Mouse (Mus musculus) kidney, embryonic 16.5 days (tissue): Measurements from ENCODE around the gene Gm48551. TPM values are rescaled to one million over a fixed set of nuclear protein-coding genes. Genes with fewer than 3 reads are reported as not detected.
A peak's percentile ranks its signal among the peaks of the same experiment; 100 is the strongest.

Experiments used
- ATAC-seq: fragments of 200-750 bp; cut with Nextera tagmentation; 2 replicates; pipeline ENCODE4 v1.8.0; 2017; ENCODE audit warnings: moderate TSS enrichment; ENCODE audit not compliant: low FRiP score, low TSS enrichment
- H3K27ac ChIP-seq: fragments of 300-500 bp; sonication (generic); 2 replicates; pipeline ENCODE4 v1.5.1; 2014; ENCODE audit warnings: low read length
- H3K27me3 ChIP-seq: fragments of 300-500 bp; sonication (generic); 2 replicates; pipeline ENCODE4 v1.6.1; 2014; ENCODE audit warnings: low read length, control low read depth, mixed read lengths; ENCODE audit not compliant: insufficient read depth
- H3K36me3 ChIP-seq: fragments of 300-500 bp; sonication (generic); 2 replicates; pipeline ENCODE4 v1.6.1; 2014; ENCODE audit warnings: low read length, control low read depth, mixed read lengths; ENCODE audit not compliant: insufficient read depth
- H3K4me1 ChIP-seq: fragments of 300-500 bp; sonication (generic); 2 replicates; pipeline ENCODE4 v1.6.1; 2014; ENCODE audit warnings: low read length, control low read depth, mixed read lengths; ENCODE audit not compliant: insufficient read depth
- H3K4me2 ChIP-seq: fragments of 300-500 bp; sonication (generic); replicated peaks from 2 replicates; pipeline ENCODE4 v1.6.1; 2014; ENCODE audit warnings: low read depth, low read length
- H3K4me3 ChIP-seq: fragments of 300-500 bp; sonication (generic); 2 replicates; pipeline ENCODE4 v1.5.1; 2014; ENCODE audit warnings: mild to moderate bottlenecking, low read length
- H3K9ac ChIP-seq: fragments of 300-500 bp; sonication (generic); replicated peaks from 2 replicates; pipeline ENCODE4 v1.6.1; 2014; ENCODE audit warnings: low read length
- H3K9me3 ChIP-seq: fragments of 300-500 bp; sonication (generic); 2 replicates; pipeline ENCODE4 v1.6.1; 2016; ENCODE audit warnings: low read length, control low read depth
- WGBS: fragments of 180-500 bp; shearing (Covaris S2); extraction: QIAGEN DNeasy Blood & Tissue Kit; methylation state at CpG from one replicate; pipeline ENCODE4 v1.1.7; 2014; 5-methylcytosine and 5-hydroxymethylcytosine counted together
- polyA plus RNA-seq: library from polyadenylated mRNA; unstranded; fragments of >200 nt; fragmentation: Nextera tagmentation; extraction: Ambion mirVana; gene quantifications from 2 replicates; pipeline ENCODE4 v1.2.1, GENCODE M21; 2015

Gm48551 gene
- polyA plus RNA-seq, 1 experiment from 2014 or later: 5.0 TPM

- H3K9ac ChIP-seq: peak overlapping the region; percentile 46
- H3K27me3 ChIP-seq: no peaks in the 10 kb centered on the region
- peak overlapping the region; percentile 39 for H3K4me2 ChIP-seq
- no peaks in the 10 kb centered on the region for H3K9me3 ChIP-seq
- H3K4me3 ChIP-seq: peak overlapping the region; percentile 7; the same call in 1 of the 2 replicates
- WGBS: 30% methylated on average over 26 of the region's 26 CpGs
- peaks cover 7% of the 10 kb centered on the region; the same call in 1 of the 2 replicates for H3K36me3 ChIP-seq
- H3K27ac ChIP-seq: peak overlapping the region; percentile 52; the same call in 1 of the 2 replicates
- H3K4me1 ChIP-seq: peaks cover 98% of the 10 kb centered on the region
- peak; percentile 21; the same call in 1 of the 2 replicates for ATAC-seq
Measured at GRCm38 (mm10) chr10:81413310-81414261, 29.3 kb downstream of the Gm48551 start.

GRCm38 (mm10) chr10:81414682-81415081 is 30.4 kb downstream of the Gm48551 start:
- Histone ChIP-seq H3K27me3 (no peaks in the 10 kb centered on the region), H3K27ac (peak overlapping the region; percentile 33; the same call in 1 of the 2 replicates), H3K4me1 (peaks cover 93% of the 10 kb centered on the region), H3K36me3 (peaks cover 12% of the 10 kb centered on the region; the same call in 1 of the 2 replicates), H3K4me2 (no peak overlapping the region), H3K4me3 (no peak overlapping the region), H3K9ac (no peak overlapping the region), H3K9me3 (no peaks in the 10 kb centered on the region)
- ATAC-seq: no peak

DNA sequence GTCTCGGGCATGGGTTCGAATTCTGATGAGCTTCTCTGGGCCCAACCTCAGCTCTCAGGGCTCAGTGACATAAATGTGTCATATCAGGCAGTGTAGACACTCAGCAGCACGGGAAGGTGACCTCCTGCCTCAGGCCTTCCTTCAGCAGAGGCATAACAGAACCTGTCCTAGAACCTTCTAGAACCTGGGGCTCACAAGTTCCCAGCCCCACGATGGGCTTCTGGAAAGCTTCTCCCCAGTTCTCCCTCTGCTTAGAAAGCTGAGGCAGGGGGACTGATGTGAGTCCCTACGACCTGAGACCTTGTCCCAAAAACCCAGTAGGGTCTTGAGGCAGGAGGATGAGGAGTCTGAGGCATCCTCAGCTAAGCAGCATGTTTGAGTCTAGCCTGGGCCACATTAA is 30.9 kb downstream of the Gm48551 start:
- H3K4me3 ChIP-seq: no peak overlapping the region
- H3K27me3 ChIP-seq: no peaks in the 10 kb centered on the region
- H3K27ac ChIP-seq: no peak overlapping the region; the same call in 1 of the 2 replicates
- H3K4me2 ChIP-seq: no peak overlapping the region
- no peak overlapping the region for H3K9ac ChIP-seq
- H3K36me3 ChIP-seq: peaks cover 16% of the 10 kb centered on the region; the same call in 1 of the 2 replicates
- no peak for ATAC-seq
- H3K4me1 ChIP-seq: peaks cover 88% of the 10 kb centered on the region
- no peaks in the 10 kb centered on the region for H3K9me3 ChIP-seq
- WGBS: 81% methylated on average over 5 of the region's 5 CpGs

- no peak for ATAC-seq
- H3K27ac ChIP-seq: peak overlapping the region; percentile 85; the same call in 1 of the 2 replicates
Measured at GRCm38 (mm10) chr10:81415549-81416310, 31.5 kb downstream of the Gm48551 start.

GRCm38 (mm10) chr10:81416581-81417226 is 32.4 kb downstream of the Gm48551 start:
- Histone ChIP-seq H3K9ac (peak overlapping the region; percentile 67), H3K27me3 (no peaks in the 10 kb centered on the region), H3K9me3 (no peaks in the 10 kb centered on the region), H3K27ac (peak overlapping the region; percentile 85), H3K36me3 (peaks cover 18% of the 10 kb centered on the region; the same call in 1 of the 2 replicates), H3K4me2 (peak overlapping the region; percentile 63), H3K4me1 (peaks cover 73% of the 10 kb centered on the region), H3K4me3 (peak overlapping the region; percentile 40)
- WGBS: 4% methylated on average over 24 of the region's 26 CpGs
- ATAC-seq: peak; percentile 59

More at GRCm38 (mm10) chr10:81415549-81416310, 31.5 kb downstream of the Gm48551 start:
- H3K9me3 ChIP-seq: no peaks in the 10 kb centered on the region
- 0 out of 2 replicates have a peak overlapping the region, but pooled peaks have one; percentile 3 for H3K9ac ChIP-seq
- H3K36me3 ChIP-seq: peaks cover 18% of the 10 kb centered on the region; the same call in 1 of the 2 replicates
- no peak overlapping the region for H3K4me3 ChIP-seq
- WGBS: 66% methylated on average over 17 of the region's 17 CpGs
- H3K4me1 ChIP-seq: peaks cover 83% of the 10 kb centered on the region
- H3K27me3 ChIP-seq: no peaks in the 10 kb centered on the region
- H3K4me2 ChIP-seq: no peak overlapping the region

DNA sequence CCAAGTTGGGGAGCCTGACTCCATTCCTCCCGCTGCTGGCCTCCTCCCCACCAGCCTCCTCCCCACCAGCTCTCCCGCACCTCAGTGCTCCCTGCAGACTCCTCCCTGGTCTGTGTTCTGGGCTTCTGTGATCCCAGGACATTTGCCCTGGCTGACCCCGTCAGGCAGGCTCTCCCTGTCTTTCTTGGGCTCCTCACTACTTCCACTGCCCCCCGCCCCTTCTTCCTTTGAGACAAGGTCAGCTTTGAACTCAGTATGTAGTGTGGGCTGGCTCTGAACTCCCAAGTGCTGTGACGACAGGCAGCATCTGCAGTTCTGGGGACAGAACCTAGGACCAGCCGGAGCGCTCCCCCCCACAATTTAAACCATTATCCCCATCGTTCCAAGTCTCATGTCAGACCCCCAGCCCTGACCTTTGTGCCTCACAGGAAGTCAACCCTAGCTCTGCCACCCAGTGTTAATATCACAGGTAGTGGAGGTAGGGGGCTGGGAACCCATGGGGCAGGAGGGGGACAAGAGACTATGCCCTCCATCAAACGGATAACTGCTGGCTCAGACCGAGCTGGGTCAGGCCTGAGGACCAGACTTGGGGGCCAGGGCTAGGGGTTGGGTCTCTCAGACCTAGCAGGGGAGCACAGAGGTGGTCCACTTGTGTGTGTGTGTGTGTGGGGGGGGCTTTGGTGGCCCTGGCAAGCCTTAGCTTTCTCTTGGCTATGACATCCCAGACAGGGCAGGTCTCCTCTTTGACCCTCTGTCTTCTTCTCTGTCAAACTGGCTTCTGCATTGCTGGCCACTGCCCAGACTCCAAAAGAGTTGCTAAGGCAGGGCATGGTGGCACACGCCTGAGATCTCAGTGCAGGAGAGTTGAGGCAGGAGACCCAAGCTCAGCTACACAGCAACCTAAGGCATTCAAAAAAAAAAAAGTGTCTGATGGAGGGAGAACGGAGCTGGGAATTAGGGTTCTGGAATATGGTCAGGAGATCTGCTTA is 33.3 kb downstream of the Gm48551 start:
- peaks cover 16% of the 10 kb centered on the region; the same call in 1 of the 2 replicates for H3K36me3 ChIP-seq
- H3K9me3 ChIP-seq: no peaks in the 10 kb centered on the region
- H3K27me3 ChIP-seq: no peaks in the 10 kb centered on the region
- peak overlapping the region; percentile 67 for H3K9ac ChIP-seq
- H3K4me2 ChIP-seq: peak overlapping the region; percentile 63
- 0 out of 2 replicates have a peak, but pooled peaks have one; percentile 0 for ATAC-seq
- peak overlapping the region; percentile 85 for H3K27ac ChIP-seq
- H3K4me3 ChIP-seq: peak overlapping the region; percentile 40
- WGBS: 44% methylated on average over 12 of the region's 12 CpGs
- peaks cover 65% of the 10 kb centered on the region for H3K4me1 ChIP-seq

DNA sequence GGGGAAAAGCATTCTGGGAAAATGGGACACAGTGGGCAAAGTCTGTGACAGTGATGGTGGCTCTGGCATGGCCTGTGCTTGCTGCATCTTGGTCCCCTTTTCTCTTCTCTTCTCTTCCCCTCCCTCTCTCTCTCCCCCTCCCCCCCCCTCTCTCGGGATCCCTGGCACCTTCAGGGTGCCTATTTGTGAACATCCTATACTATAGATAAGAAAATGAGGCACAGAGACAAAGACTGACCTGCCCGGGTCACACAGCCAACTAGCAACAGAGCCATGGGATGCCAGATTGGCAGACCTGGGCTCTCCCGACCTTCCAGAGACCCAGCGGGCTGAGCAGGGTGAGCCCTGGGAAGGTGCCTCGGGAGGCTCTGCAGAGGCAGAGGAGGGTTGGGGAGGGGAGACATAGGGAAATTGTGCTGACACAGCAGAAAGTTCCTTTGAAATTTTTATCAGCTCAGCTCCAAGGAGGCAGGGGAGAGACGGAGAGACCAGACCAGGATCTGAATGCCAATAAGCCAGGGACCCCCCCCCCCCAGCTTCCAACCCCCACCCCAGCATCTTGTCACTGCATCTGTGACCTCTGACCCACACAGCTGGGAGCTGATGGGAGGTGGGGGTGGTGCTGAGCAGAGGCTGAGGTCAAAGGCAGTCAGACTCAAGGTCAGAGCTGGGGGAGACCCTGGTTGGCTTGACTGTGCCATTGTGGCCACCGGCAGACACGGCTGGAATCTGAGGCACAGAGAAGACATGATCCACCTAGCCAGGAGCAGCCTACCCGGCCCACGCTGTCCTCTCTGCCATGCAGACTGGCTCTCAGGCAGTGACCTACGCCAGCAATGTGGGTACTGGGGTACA is 34.2 kb downstream of the Gm48551 start:
- Histone ChIP-seq H3K9me3 (no peaks in the 10 kb centered on the region), H3K4me3 (no peak overlapping the region), H3K27me3 (no peaks in the 10 kb centered on the region), H3K4me1 (peaks cover 56% of the 10 kb centered on the region), H3K27ac (no peak overlapping the region), H3K36me3 (peaks cover 11% of the 10 kb centered on the region; the same call in 1 of the 2 replicates), H3K9ac (peak overlapping the region; percentile 29), H3K4me2 (no peak overlapping the region)
- no peak for ATAC-seq
- 58% methylated on average over 11 of the region's 11 CpGs for WGBS
